ENCODE assay signal across 8 mouse cellular contexts in genomic region chr8:105496439-105497180, GRCm38 (mm10). TPM values are rescaled to one million over a fixed set of nuclear protein-coding genes. Genes with fewer than 3 reads are reported as not detected.
A peak's percentile ranks its signal among the peaks of the same experiment; 100 is the strongest.
DNase-seq lines count a peak whose midpoint lies in the region; ATAC-seq and TF ChIP-seq lines count a peak whose summit lies in the region.

Gene Zdhhc1 (minus strand): TSS chr8:105496902.

- no peaks in the 10 kb centered on the region for H3K9me3 ChIP-seq in forebrain, embryonic 14.5 days (replicated peaks; ENCODE audit: control insufficient read depth, low read length)
- H3K9me3 ChIP-seq in liver, postnatal 0 days (ENCODE audit: low read length), result no peaks in the 10 kb centered on the region
- H3K9me3 ChIP-seq in neural tube, embryonic 13.5 days, result no peaks in the 10 kb centered on the region

- DNase-seq in CD8-positive naive resting alpha-beta T cell, adult 2 months (ENCODE audit: low read depth in 2 of 2, low spot score in 2 of 2), result peak; percentile 61 to 74
- peak; percentile 86 for DNase-seq in forebrain, embryonic 14.5 days (ENCODE audit: low spot score)
- peak; percentile 92 to 93 for DNase-seq in heart, postnatal 10 days
- DNase-seq in large intestine, adult 2 months (ENCODE audit: low read depth, low spot score), result no peak
- peak; percentile 87 for DNase-seq in liver, postnatal 0 days
- DNase-seq in telencephalon, adult 2 months (ENCODE audit: low read depth, low spot score), result peak; percentile 54

- H3K9ac ChIP-seq in forebrain, embryonic 14.5 days (ENCODE audit: low read length), result peak within 1 kb of the TSS; percentile 86
- H3K9ac ChIP-seq in liver, postnatal 0 days (replicated peaks), result peak within 1 kb of the TSS; percentile 82
- H3K9ac ChIP-seq in neural tube, embryonic 13.5 days, result peak within 1 kb of the TSS; percentile 92

- H3K4me1 ChIP-seq in forebrain, embryonic 14.5 days (ENCODE audit: control insufficient read depth, insufficient read depth, low read length), result peaks cover 4% of the 10 kb centered on the region; the same call in 1 of the 2 replicates
- 0 out of 2 replicates have a peak, but pooled peaks cover 3% of the 10 kb centered on the region for H3K4me1 ChIP-seq in liver, postnatal 0 days (ENCODE audit: insufficient read depth)
- H3K4me1 ChIP-seq in neural tube, embryonic 13.5 days (replicated peaks), result peaks cover 29% of the 10 kb centered on the region

- peak within 1 kb of the TSS; percentile 96 for H3K4me2 ChIP-seq in forebrain, embryonic 14.5 days (ENCODE audit: low read length)
- H3K4me2 ChIP-seq in liver, postnatal 0 days (ENCODE audit: low read depth, low read length), result peak within 1 kb of the TSS; percentile 99
- peak within 1 kb of the TSS; percentile 94 for H3K4me2 ChIP-seq in neural tube, embryonic 13.5 days

- WGBS in forebrain, embryonic 14.5 days, result under 1% methylated on average over 64 of the region's 68 CpGs
- 1% methylated on average over 68 of the region's 68 CpGs for WGBS in large intestine, adult 2 months
- WGBS in liver, postnatal 0 days (ENCODE audit: insufficient replicate concordance), result 3% methylated on average over 65 of the region's 68 CpGs
- WGBS in neural tube, embryonic 13.5 days, result under 1% methylated on average over 65 of the region's 68 CpGs

- ATAC-seq in cerebellum, adult (ENCODE audit: insufficient number of reproducible peaks, low FRiP score, low TSS enrichment), result peak; percentile 88
- ATAC-seq in forebrain, embryonic 14.5 days, result peak; percentile 93
- ATAC-seq in liver, postnatal 0 days, result peak; percentile 92
- peak; percentile 88 for ATAC-seq in neural tube, embryonic 13.5 days (ENCODE audit: low read depth)

- TF ChIP-seq EP300 in liver, postnatal 0 days (IDR thresholded peaks at IDR 0.05; ENCODE audit: low read depth), result no peak

- no peaks in the 10 kb centered on the region for H3K27me3 ChIP-seq in forebrain, embryonic 14.5 days (replicated peaks; ENCODE audit: control insufficient read depth, insufficient read depth, low read length)
- H3K27me3 ChIP-seq in liver, postnatal 0 days (ENCODE audit: insufficient read depth, low read length), result no peaks in the 10 kb centered on the region
- H3K27me3 ChIP-seq in neural tube, embryonic 13.5 days, result no peaks in the 10 kb centered on the region

- TF ChIP-seq CTCF in liver, postnatal 0 days (IDR thresholded peaks at IDR 0.05; ENCODE audit: low read depth), result peak; percentile 79

- no peaks in the 10 kb centered on the region for H3K36me3 ChIP-seq in forebrain, embryonic 14.5 days (ENCODE audit: control insufficient read depth, insufficient read depth, low read length)
- no peaks in the 10 kb centered on the region for H3K36me3 ChIP-seq in liver, postnatal 0 days (replicated peaks; ENCODE audit: insufficient read depth, low read length)
- no peaks in the 10 kb centered on the region for H3K36me3 ChIP-seq in neural tube, embryonic 13.5 days

- H3K27ac ChIP-seq in forebrain, embryonic 14.5 days (ENCODE audit: low read depth, low read length), result peak within 1 kb of the TSS; percentile 72
- peak within 1 kb of the TSS; percentile 55; the same call in 1 of the 2 replicates for H3K27ac ChIP-seq in liver, postnatal 0 days (ENCODE audit: low read depth)
- peak within 1 kb of the TSS; percentile 71 for H3K27ac ChIP-seq in neural tube, embryonic 13.5 days (replicated peaks)

- peak within 1 kb of the TSS; percentile 71 for H3K4me3 ChIP-seq in forebrain, embryonic 14.5 days (ENCODE audit: low read depth, low read length)
- peak within 1 kb of the TSS; percentile 88 for H3K4me3 ChIP-seq in liver, postnatal 0 days (ENCODE audit: low read depth, low read length)
- peak within 1 kb of the TSS; percentile 81 for H3K4me3 ChIP-seq in neural tube, embryonic 13.5 days

- intact Hi-C loops in heart, postnatal 10 days (cut with DNase I), result no loop called here

RNA-seq across cellular contexts. Expression of gene Zdhhc1, which starts in this region (rescaled TPM):
- 15.5 and 22.0 TPM in 2 replicates for polyA plus RNA-seq in forebrain, embryonic 14.5 days (2014; fragmentation: Nextera tagmentation; extraction: Ambion mirVana)
- total RNA-seq in heart, postnatal 10 days (2021), result 10 to 100 TPM; 14.8 to 16.8 TPM
- 15.0 and 16.3 TPM in 2 replicates for polyA plus RNA-seq in large intestine, adult 2 months (2012; rRNA removed)
- 2.1 and 2.3 TPM in 2 replicates for polyA plus RNA-seq in liver, postnatal 0 days (2015; fragmentation: Nextera tagmentation; extraction: Ambion mirVana)
- polyA plus RNA-seq in neural tube, embryonic 13.5 days (2015; fragmentation: Nextera tagmentation; extraction: Ambion mirVana), result 27.8 and 31.9 TPM in 2 replicates
